Comparison of ENCODE assay signal across 30 mouse cellular contexts in genomic region chr5:35946841-35947240, GRCm38 (mm10). TPM values are rescaled to one million over a fixed set of nuclear protein-coding genes. Genes with fewer than 3 reads are reported as not detected.
DNase-seq lines count a peak whose midpoint lies in the region; ATAC-seq and TF ChIP-seq lines count a peak whose summit lies in the region.
"Had no signal": no experiment of that assay in that cellular context is flagged by ENCODE, and none has a peak within 500 bp of the region (broad histone marks: within the 10 kb centered on the region; RNA-seq: fewer than 3 reads in every experiment).

No protein-coding gene starts in this region.

- peak; percentile 28 for DNase-seq in adrenal gland, postnatal 14 days
- DNase-seq in adrenal gland, postnatal 10 days = no peak
- DNase-seq in heart, adult 11 months = no peak
- DNase-seq in lung, embryonic 14.5 days = no peak
- DNase-seq in lung, postnatal 36 days = no peak
- DNase-seq: adrenal gland, adult 8-10 months; cerebellum, adult 11-12 months; cerebellum, adult 9-11 months; embryo, embryonic 11 days; gastrocnemius, adult 2 months; gastrocnemius, postnatal 36 days; kidney, adult 8-10 months; kidney, postnatal 14 days; layer of hippocampus, adult 9-11 months; liver, embryonic 13.5 days; lung, adult 2 months; spleen, adult 18-20 months; thymus, postnatal 14 days had no signal

- no peak overlapping the region for H3K4me3 ChIP-seq in heart, embryonic 15.5 days
- no peak overlapping the region for H3K4me3 ChIP-seq in lung, embryonic 14.5 days (ENCODE audit: low read depth, low read length)
- no peak overlapping the region for H3K4me3 ChIP-seq in embryonic fibroblast, embryonic 13.5 days (ENCODE audit: insufficient read depth, low read length)
- H3K4me3 ChIP-seq: embryonic facial prominence, embryonic 12.5 days; gastrocnemius, adult 2 months; hindbrain, embryonic 13.5 days; limb, embryonic 10.5 days; limb, embryonic 15.5 days; liver, embryonic 13.5 days; midbrain, embryonic 10.5 days; midbrain, embryonic 15.5 days had no signal

- H3K36me3 ChIP-seq in heart, embryonic 15.5 days = peaks cover 39% of the 10 kb centered on the region
- peaks cover 52% of the 10 kb centered on the region for H3K36me3 ChIP-seq in lung, embryonic 14.5 days (ENCODE audit: insufficient read depth)
- H3K36me3 ChIP-seq: liver, embryonic 13.5 days had no signal

- ATAC-seq in heart, embryonic 15.5 days (replicated peaks; ENCODE audit: insufficient number of reproducible peaks, insufficient read depth, low FRiP score, low read depth) = peak; percentile 40; the same call in 1 of the 2 replicates
- ATAC-seq in lung, embryonic 14.5 days (ENCODE audit: insufficient read depth) = peak; percentile 28; the same call in 1 of the 2 replicates
- ATAC-seq: activated CD4-positive, CD25-positive, alpha-beta regulatory T cell, adult 4 months; forebrain, embryonic 16.5 days; intestine, embryonic 16.5 days; midbrain, embryonic 15.5 days had no signal

- H3K27me3 ChIP-seq in heart, embryonic 15.5 days = no peaks in the 10 kb centered on the region
- no peaks in the 10 kb centered on the region for H3K27me3 ChIP-seq in lung, embryonic 14.5 days (ENCODE audit: insufficient read depth, low read length)
- H3K27me3 ChIP-seq: CH12.LX; embryonic facial prominence, embryonic 12.5 days; hindbrain, embryonic 13.5 days; limb, embryonic 15.5 days; liver, embryonic 13.5 days; midbrain, embryonic 15.5 days had no signal

- H3K4me2 ChIP-seq in heart, embryonic 15.5 days = no peak overlapping the region
- H3K4me2 ChIP-seq in lung, embryonic 14.5 days = no peak overlapping the region
- H3K4me2 ChIP-seq: embryonic facial prominence, embryonic 12.5 days; hindbrain, embryonic 13.5 days; limb, embryonic 15.5 days; liver, embryonic 13.5 days; midbrain, embryonic 15.5 days had no signal

- H3K9me3 ChIP-seq in heart, embryonic 15.5 days (replicated peaks) = no peaks in the 10 kb centered on the region
- H3K9me3 ChIP-seq in lung, embryonic 14.5 days (ENCODE audit: low read depth, low read length) = no peaks in the 10 kb centered on the region
- H3K9me3 ChIP-seq: embryonic facial prominence, embryonic 12.5 days; hindbrain, embryonic 13.5 days; limb, embryonic 10.5 days; limb, embryonic 15.5 days; liver, embryonic 13.5 days; midbrain, embryonic 10.5 days; midbrain, embryonic 15.5 days had no signal

- no peak overlapping the region for H3K9ac ChIP-seq in heart, embryonic 15.5 days
- H3K9ac ChIP-seq in lung, embryonic 14.5 days = no peak overlapping the region
- H3K9ac ChIP-seq: embryonic facial prominence, embryonic 12.5 days; hindbrain, embryonic 13.5 days; limb, embryonic 15.5 days; liver, embryonic 13.5 days; midbrain, embryonic 15.5 days had no signal

- TF ChIP-seq CTCF in lung, embryonic 14.5 days (IDR thresholded peaks at IDR 0.05; ENCODE audit: low read depth) = no peak
- TF ChIP-seq CTCF in embryonic fibroblast, embryonic 13.5 days (IDR thresholded peaks at IDR 0.05; ENCODE audit: borderline replicate concordance, insufficient read depth, low read length) = no peak

- peaks cover 55% of the 10 kb centered on the region for H3K4me1 ChIP-seq in heart, embryonic 15.5 days (replicated peaks)
- H3K4me1 ChIP-seq in lung, embryonic 14.5 days (ENCODE audit: insufficient read depth) = peaks cover 17% of the 10 kb centered on the region
- peaks cover 18% of the 10 kb centered on the region for H3K4me1 ChIP-seq in embryonic fibroblast, embryonic 13.5 days (ENCODE audit: control insufficient read depth, insufficient read depth, low read length)
- H3K4me1 ChIP-seq: liver, embryonic 13.5 days; midbrain, embryonic 15.5 days had no signal

- WGBS in heart, embryonic 15.5 days = 55% methylated on average over 2 of the region's 2 CpGs
- WGBS in lung, embryonic 14.5 days = 48% methylated on average over 2 of the region's 2 CpGs

- peak overlapping the region; percentile 60 for H3K27ac ChIP-seq in heart, embryonic 15.5 days
- H3K27ac ChIP-seq in lung, embryonic 14.5 days (ENCODE audit: low read depth) = no peak overlapping the region
- peak overlapping the region; percentile 95 for H3K27ac ChIP-seq in embryonic fibroblast, embryonic 13.5 days (ENCODE audit: insufficient read depth, low read length)
- H3K27ac ChIP-seq: embryonic facial prominence, embryonic 12.5 days; limb, embryonic 10.5 days; limb, embryonic 15.5 days; liver, embryonic 13.5 days; midbrain, embryonic 10.5 days; midbrain, embryonic 15.5 days had no signal

- TF ChIP-seq POLR2A in embryonic fibroblast, embryonic 13.5 days (IDR thresholded peaks at IDR 0.05; ENCODE audit: low read depth, low read length) = no peak

RNA-seq across cellular contexts. Expression of gene Afap1, which starts 53.7 kb away (rescaled TPM):
- 20.8 and 24.9 TPM in 2 replicates for total RNA-seq in adrenal gland, postnatal 14 days (2021)
- total RNA-seq in adrenal gland, postnatal 10 days (2021) = 10 to 100 TPM; 24.2 to 30.6 TPM
- polyA plus RNA-seq in heart, embryonic 15.5 days (2015; fragmentation: Nextera tagmentation; extraction: Ambion mirVana) = 22.6 and 27.1 TPM in 2 replicates
- polyA plus RNA-seq in lung, embryonic 14.5 days (2014; fragmentation: Nextera tagmentation; extraction: Ambion mirVana) = 19.4 and 19.7 TPM in 2 replicates
- 64.3 and 71.8 TPM in 2 replicates for polyA plus RNA-seq in embryonic fibroblast, embryonic 13.5 days (2011; ENCODE audit: insufficient read length, low read depth, missing spikeins)
